Mouse (Mus musculus) embryonic facial prominence, embryonic 15.5 days (tissue): ENCODE measurements around the gene Palld. TPM values are rescaled to one million over a fixed set of nuclear protein-coding genes. Genes with fewer than 3 reads are reported as not detected.

Experiments
- ATAC-seq: fragments of 200-750 bp; cut with Nextera tagmentation; 2 replicates; pipeline ENCODE4 v1.8.0; 2017; ENCODE audit warnings: low read depth, moderate TSS enrichment; ENCODE audit not compliant: insufficient number of reproducible peaks, low FRiP score, low TSS enrichment
- H3K27ac ChIP-seq: fragments of 300-500 bp; sonication (generic); replicated peaks from 2 replicates; pipeline ENCODE4 v1.5.1; 2015; ENCODE audit warnings: mild to moderate bottlenecking, inconsistent platforms
- H3K27me3 ChIP-seq: fragments of 300-500 bp; sonication (generic); 2 replicates; pipeline ENCODE4 v1.6.1; 2015; ENCODE audit warnings: inconsistent platforms
- H3K36me3 ChIP-seq: fragments of 300-500 bp; sonication (generic); 2 replicates; pipeline ENCODE4 v1.6.1; 2015; ENCODE audit warnings: mild to moderate bottlenecking, inconsistent platforms
- H3K4me1 ChIP-seq: fragments of 300-500 bp; sonication (generic); 2 replicates; pipeline ENCODE4 v1.6.1; 2015; ENCODE audit warnings: inconsistent platforms
- H3K4me2 ChIP-seq: fragments of 300-500 bp; sonication (generic); replicated peaks from 2 replicates; pipeline ENCODE4 v1.6.1; 2015; ENCODE audit warnings: mild to moderate bottlenecking, inconsistent platforms
- H3K4me3 ChIP-seq: fragments of 300-500 bp; sonication (generic); replicated peaks from 2 replicates; pipeline ENCODE4 v1.5.1; 2015; ENCODE audit warnings: mild to moderate bottlenecking, inconsistent platforms
- H3K9ac ChIP-seq: fragments of 300-500 bp; sonication (generic); 2 replicates; pipeline ENCODE4 v1.6.1; 2015; ENCODE audit warnings: inconsistent platforms
- H3K9me3 ChIP-seq: fragments of 300-500 bp; sonication (generic); replicated peaks from 2 replicates; pipeline ENCODE4 v1.6.1; 2016; ENCODE audit warnings: inconsistent platforms
- WGBS: fragments of 180-500 bp; shearing (Covaris S2); methylation state at CpG from one replicate; pipeline ENCODE4 v1.1.7; 2015; 5-methylcytosine and 5-hydroxymethylcytosine counted together
- polyA plus RNA-seq: library from polyadenylated mRNA; unstranded; fragments of >200 nt; fragmentation: Nextera tagmentation; extraction: Ambion mirVana; gene quantifications from 2 replicates; pipeline ENCODE4 v1.2.1, GENCODE M21; 2015

The Palld gene
- polyA plus RNA-seq, 1 experiment from 2014 or later = 141 TPM

DNA sequence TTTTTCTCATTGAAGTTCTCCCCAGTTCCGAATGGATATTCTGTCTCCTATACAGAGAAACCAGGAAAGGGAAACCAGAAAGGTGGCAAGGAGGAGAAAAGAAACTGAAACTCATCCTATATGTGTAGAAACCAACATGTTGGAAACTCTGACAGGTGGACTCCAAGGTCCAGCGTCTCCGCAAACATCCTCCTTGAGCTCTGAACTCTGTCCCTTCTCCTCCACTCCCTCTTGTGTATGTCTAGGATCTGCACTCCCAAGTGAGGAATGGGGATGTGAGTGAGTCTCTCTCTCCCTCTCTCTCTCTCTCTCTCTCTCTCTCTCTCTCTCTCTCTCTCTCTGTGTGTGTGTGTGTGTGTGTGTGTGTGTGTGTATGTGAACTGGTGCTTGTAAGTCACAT is 6.8 kb upstream of the Palld start:
- H3K4me1 ChIP-seq = no peaks in the 10 kb centered on the region
- no peak overlapping the region for H3K27ac ChIP-seq
- H3K4me2 ChIP-seq = no peak overlapping the region
- ATAC-seq = no peak
- no peak overlapping the region for H3K4me3 ChIP-seq
- H3K9ac ChIP-seq = no peak overlapping the region
- no peaks in the 10 kb centered on the region for H3K9me3 ChIP-seq
- H3K36me3 ChIP-seq = no peaks in the 10 kb centered on the region
- 82% methylated on average over 3 of the region's 3 CpGs for WGBS
- H3K27me3 ChIP-seq = no peaks in the 10 kb centered on the region

DNA sequence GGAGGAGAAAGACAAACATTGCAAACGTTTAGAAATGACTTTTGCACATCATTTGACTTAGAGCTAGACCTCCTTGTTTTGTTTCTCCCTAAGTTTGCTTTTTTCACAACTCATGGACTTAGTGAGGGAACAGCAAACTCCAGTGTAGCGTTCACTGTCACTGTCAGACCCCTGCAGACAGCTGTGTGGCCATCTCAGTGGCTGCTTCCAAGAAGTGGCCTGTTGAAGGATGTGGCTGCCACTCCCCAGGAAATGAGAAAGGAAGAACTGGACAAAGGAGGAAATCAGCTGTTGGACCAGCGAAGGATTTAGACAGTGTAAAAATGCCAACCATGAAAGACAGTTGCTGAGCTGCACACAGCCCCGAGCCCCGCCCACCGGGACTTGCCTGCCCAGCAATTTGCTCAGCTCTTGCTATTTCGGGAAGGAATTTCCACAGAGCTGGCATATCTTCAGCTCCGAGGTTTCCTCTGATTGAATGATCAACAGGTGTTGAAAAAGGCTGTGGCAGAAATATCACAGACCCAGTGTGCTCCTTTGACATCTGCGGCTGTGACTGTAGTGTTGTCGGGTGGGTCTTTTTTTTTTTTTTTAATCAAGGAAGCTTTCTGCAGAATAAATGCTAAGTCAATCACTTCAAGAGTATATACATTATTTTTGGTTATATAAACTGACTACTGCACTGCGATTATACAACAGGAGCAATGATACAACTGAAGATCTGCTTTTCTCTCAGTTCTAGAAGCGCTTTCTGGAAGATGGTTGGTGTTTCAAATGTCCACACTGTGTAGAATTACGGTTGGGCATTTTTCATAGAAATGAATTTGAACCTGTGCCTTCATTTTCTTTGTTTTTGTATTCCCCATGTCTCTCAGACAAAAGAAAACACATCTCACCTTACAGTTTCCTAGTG is 6.1 kb upstream of the Palld start:
- WGBS = 45% methylated on average over 13 of the region's 13 CpGs
- Histone ChIP-seq H3K9me3 (no peaks in the 10 kb centered on the region), H3K27ac (0 out of 2 replicates have a peak overlapping the region, but pooled peaks have one; percentile 39), H3K4me1 (no peaks in the 10 kb centered on the region), H3K4me3 (no peak overlapping the region), H3K27me3 (no peaks in the 10 kb centered on the region), H3K36me3 (no peaks in the 10 kb centered on the region), H3K4me2 (no peak overlapping the region), H3K9ac (no peak overlapping the region)
- ATAC-seq = peak; percentile 60

DNA sequence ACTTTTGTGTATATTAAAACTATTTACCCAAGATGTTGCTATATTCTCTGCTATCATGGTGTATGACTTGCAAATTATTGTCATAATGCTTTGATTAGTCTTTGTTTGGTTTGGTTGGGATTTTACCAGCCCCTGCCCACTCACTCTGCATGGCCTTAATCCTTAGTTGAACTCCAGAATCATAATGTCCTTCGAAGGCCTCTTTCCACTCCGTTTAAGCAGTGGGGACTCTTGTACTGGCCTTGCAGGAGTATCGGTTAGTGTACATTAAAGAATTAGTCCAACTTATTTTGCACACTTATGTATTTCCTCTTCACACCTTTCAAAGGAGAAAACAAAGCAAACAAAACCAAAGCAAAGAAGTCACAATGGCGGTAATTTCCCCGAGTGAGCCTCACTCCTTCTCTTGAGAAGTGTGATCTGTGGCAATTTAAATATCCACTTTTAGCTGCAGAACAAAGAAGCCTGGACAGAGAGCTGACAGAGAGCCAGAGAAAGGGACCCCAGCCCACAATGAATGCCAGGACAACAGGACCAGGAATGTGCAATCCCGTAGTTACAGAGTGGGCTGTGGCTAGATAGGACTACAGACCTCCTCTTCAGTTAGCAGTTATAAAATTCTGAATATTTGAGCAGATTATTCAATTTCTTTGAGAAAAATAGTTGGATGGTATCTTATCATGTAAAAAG is 1.3 kb downstream of the Palld start:
- WGBS = 69% methylated on average over 6 of the region's 6 CpGs
- no peak for ATAC-seq

DNA sequence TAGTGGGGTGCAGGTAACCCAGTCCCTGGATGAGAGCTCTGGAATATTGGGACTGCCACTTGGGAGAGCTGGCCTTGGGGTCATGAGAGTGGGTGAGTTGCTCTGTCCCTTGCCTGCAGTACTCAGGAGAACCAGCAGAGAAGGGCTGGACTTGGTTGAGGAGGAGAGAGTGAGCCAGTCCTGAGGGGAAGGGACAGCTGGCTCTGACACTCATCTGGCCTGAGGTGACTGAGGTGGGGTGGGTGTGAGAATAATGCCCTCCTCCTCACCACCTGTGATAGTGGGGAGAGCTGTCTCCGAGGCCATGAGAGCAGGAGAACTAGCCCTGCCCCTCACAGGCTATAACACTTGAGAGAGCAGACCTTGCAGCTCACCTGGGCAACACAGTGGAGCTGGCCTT is 5.1 kb downstream of the Palld start:
- WGBS = 64% methylated on average over 1 of the region's 1 CpGs

More for the DNA sequence above, 1.3 kb downstream of the Palld start:
- Histone ChIP-seq H3K4me3 (no peak overlapping the region), H3K27ac (no peak overlapping the region), H3K27me3 (no peaks in the 10 kb centered on the region), H3K36me3 (no peaks in the 10 kb centered on the region), H3K9me3 (no peaks in the 10 kb centered on the region), H3K4me2 (no peak overlapping the region), H3K4me1 (no peaks in the 10 kb centered on the region), H3K9ac (no peak overlapping the region)

DNA sequence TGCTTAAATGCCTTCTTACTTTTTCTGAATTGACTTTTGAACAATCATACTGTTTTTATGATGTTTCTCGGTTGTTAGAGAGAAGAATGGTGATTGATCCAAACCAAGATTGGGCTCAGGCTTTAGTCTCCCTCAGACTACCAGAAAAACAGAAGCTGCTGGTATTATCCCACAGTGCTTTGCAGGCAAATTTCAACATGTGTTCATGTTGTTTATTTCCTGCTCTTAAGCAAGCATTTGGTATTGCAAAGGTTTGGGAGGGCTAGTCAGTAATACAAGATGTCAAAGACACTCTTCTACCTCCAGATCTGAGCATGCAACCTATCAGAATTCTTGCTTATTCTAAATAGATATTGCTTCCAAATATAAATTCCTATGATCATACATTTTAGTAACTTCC is 5.7 kb downstream of the Palld start:
- Histone ChIP-seq H3K27me3 (no peaks in the 10 kb centered on the region), H3K4me1 (no peaks in the 10 kb centered on the region), H3K9me3 (no peaks in the 10 kb centered on the region), H3K9ac (no peak overlapping the region), H3K4me2 (no peak overlapping the region), H3K27ac (no peak overlapping the region), H3K36me3 (no peaks in the 10 kb centered on the region), H3K4me3 (no peak overlapping the region)
- no peak for ATAC-seq
- WGBS = 76% methylated on average over 1 of the region's 1 CpGs

More for the DNA sequence above, 5.1 kb downstream of the Palld start:
- ATAC-seq = no peak
- H3K4me1 ChIP-seq = no peaks in the 10 kb centered on the region
- no peaks in the 10 kb centered on the region for H3K9me3 ChIP-seq
- no peaks in the 10 kb centered on the region for H3K27me3 ChIP-seq
- H3K4me2 ChIP-seq = no peak overlapping the region
- H3K36me3 ChIP-seq = no peaks in the 10 kb centered on the region
- H3K9ac ChIP-seq = no peak overlapping the region
- no peak overlapping the region for H3K27ac ChIP-seq
- no peak overlapping the region for H3K4me3 ChIP-seq

DNA sequence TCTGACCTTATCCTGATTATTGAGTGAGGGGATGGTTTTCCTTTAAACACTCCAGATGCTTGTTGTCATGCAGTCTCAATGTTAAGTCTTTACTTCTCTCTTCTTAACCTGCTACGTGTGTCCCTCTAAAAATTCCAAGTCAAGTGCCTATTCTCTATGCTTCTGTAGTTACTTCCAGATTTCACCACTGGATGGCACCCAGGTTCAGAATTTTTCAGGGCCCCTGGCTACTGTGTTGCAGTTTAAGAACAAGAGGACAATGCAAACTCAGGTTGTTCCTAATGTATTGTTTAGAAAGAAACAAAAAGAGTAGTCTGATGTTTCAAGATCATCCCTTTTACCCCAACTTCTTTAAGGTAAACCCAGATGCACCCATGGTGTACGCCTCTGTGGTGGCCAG is 8.4 kb downstream of the Palld start:
- H3K9me3 ChIP-seq = no peaks in the 10 kb centered on the region
- H3K27me3 ChIP-seq = no peaks in the 10 kb centered on the region
- H3K4me2 ChIP-seq = no peak overlapping the region
- no peaks in the 10 kb centered on the region for H3K36me3 ChIP-seq
- no peaks in the 10 kb centered on the region for H3K4me1 ChIP-seq
- no peak for ATAC-seq
- H3K4me3 ChIP-seq = no peak overlapping the region
- WGBS = 51% methylated on average over 2 of the region's 2 CpGs
- no peak overlapping the region for H3K9ac ChIP-seq
- H3K27ac ChIP-seq = no peak overlapping the region

DNA sequence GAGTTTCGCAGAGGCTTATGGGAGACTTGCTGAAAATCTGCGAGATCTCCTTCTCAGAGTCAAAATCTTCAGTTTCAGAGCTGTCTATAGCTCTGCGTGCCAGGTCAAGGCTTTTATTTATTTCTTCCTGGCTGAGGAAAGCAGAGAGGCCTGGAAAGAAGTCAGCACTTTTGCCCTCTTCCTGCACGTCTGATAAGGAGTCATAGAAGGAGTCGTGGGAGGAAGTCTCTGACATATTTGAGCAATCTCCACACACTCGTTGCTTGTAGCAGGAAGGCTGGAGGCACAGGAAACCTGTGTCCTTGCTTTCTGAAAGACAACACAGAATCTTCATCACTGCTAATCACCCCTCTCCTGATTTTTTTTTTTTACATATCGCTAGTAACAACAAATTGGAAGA is 24.9 kb downstream of the Palld start:
- ATAC-seq = no peak
- H3K36me3 ChIP-seq = no peaks in the 10 kb centered on the region
- H3K4me3 ChIP-seq = no peak overlapping the region
- no peak overlapping the region for H3K4me2 ChIP-seq
- H3K27ac ChIP-seq = no peak overlapping the region
- H3K27me3 ChIP-seq = no peaks in the 10 kb centered on the region
- H3K9me3 ChIP-seq = no peaks in the 10 kb centered on the region
- H3K9ac ChIP-seq = no peak overlapping the region
- H3K4me1 ChIP-seq = 0 out of 2 replicates have a peak, but pooled peaks cover 4% of the 10 kb centered on the region
- WGBS = 64% methylated on average over 7 of the region's 7 CpGs

DNA sequence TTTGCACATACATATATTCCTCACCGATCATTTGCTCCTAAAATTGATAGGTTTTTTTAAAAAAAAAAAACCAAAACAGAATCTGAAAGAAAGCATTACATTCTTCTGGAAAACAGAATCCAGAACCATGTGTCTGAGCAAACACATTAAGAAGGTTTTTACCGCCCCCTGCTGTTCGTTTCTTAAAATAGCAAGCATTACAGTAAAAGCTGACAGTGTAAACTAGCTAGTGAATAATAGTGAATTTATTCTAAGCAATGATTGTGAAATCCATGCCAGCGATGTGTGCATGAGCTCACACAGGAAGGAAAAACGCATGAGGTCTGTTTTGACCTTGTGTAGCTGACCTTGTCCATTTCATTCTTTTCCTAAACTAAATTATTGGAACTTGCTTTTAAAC is 27.2 kb downstream of the Palld start:
- no peak overlapping the region for H3K4me2 ChIP-seq
- H3K27ac ChIP-seq = no peak overlapping the region
- H3K27me3 ChIP-seq = no peaks in the 10 kb centered on the region
- H3K36me3 ChIP-seq = no peaks in the 10 kb centered on the region
- 0 out of 2 replicates have a peak, but pooled peaks cover 4% of the 10 kb centered on the region for H3K4me1 ChIP-seq
- ATAC-seq = no peak
- WGBS = 4% methylated on average over 5 of the region's 5 CpGs
- no peak overlapping the region for H3K9ac ChIP-seq
- no peaks in the 10 kb centered on the region for H3K9me3 ChIP-seq
- H3K4me3 ChIP-seq = no peak overlapping the region

DNA sequence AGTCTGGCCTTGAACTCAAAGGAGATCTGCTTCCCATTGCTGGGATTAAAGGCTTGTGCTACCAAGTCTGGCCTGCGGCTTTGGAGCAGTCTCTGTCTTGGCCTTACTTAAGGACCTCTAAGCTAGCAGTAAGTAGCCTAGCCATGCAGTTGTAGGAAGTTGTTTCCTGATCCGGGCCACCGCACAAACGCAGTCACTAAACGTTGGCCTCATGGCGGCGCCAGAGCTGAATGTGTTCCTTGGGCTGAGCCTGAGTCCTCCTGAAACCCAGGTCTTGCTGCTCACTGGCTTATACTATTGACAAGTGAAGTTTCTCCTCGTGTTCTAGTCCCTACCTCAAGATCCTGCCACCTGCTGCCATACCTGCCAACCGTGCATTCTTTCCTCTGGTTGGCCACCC is 28.5 kb downstream of the Palld start:
- H3K27ac ChIP-seq = no peak overlapping the region
- no peaks in the 10 kb centered on the region for H3K9me3 ChIP-seq
- no peak overlapping the region for H3K4me3 ChIP-seq
- no peaks in the 10 kb centered on the region for H3K36me3 ChIP-seq
- H3K4me1 ChIP-seq = 0 out of 2 replicates have a peak, but pooled peaks cover 4% of the 10 kb centered on the region
- ATAC-seq = no peak
- no peaks in the 10 kb centered on the region for H3K27me3 ChIP-seq
- no peak overlapping the region for H3K9ac ChIP-seq
- no peak overlapping the region for H3K4me2 ChIP-seq
- 49% methylated on average over 9 of the region's 9 CpGs for WGBS

DNA sequence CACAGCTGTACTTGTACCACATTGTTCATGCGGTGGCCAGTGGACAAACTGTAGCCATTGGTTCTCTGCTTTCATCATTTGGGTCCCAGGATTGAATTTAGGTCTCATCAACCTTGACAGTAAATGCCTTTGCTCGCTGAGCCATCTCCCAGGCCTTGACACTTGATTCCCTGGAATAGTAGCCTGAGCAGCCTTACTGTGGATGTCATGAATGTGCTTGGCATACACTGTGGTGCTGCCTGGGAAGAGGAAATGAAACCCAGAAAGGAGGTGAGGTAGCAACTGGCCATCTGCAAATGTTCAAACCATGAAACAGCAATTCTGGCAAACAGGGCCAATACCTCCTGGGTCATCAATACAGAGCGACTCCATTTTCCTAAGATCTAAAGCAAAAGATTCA is 34.0 kb downstream of the Palld start:
- 75% methylated on average over 3 of the region's 3 CpGs for WGBS

DNA sequence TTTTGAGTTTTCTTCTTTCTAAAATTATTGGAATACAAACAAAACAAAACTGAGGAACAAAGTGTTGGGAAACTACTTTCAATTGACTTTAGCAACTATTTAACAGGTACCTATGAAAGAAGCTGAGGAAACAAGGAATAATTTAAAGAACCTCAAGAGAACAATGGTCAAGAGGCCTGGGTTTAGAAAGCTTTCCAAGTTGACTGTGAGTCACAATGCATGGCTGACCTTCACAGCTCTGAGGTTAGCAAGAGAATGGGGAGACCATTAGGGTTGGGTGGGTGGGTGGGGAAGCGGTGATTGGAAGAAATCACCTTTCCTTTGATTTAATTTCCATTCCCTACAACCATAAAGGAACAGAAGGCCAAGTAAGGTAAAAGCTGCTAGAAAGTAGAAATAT is 35.6 kb downstream of the Palld start:
- H3K4me3 ChIP-seq = no peak overlapping the region
- H3K9ac ChIP-seq = no peak overlapping the region
- ATAC-seq = no peak
- no peaks in the 10 kb centered on the region for H3K9me3 ChIP-seq
- no peak overlapping the region for H3K4me2 ChIP-seq
- H3K27me3 ChIP-seq = no peaks in the 10 kb centered on the region
- no peaks in the 10 kb centered on the region for H3K4me1 ChIP-seq
- H3K36me3 ChIP-seq = no peaks in the 10 kb centered on the region
- H3K27ac ChIP-seq = no peak overlapping the region
- 100% methylated on average over 1 of the region's 1 CpGs for WGBS

More for the DNA sequence above, 34.0 kb downstream of the Palld start:
- no peak overlapping the region for H3K4me2 ChIP-seq
- no peak overlapping the region for H3K9ac ChIP-seq
- no peaks in the 10 kb centered on the region for H3K27me3 ChIP-seq
- no peak overlapping the region for H3K4me3 ChIP-seq
- H3K9me3 ChIP-seq = no peaks in the 10 kb centered on the region
- H3K36me3 ChIP-seq = no peaks in the 10 kb centered on the region
- H3K4me1 ChIP-seq = no peaks in the 10 kb centered on the region
- H3K27ac ChIP-seq = no peak overlapping the region
- no peak for ATAC-seq
